Mouse (Mus musculus): ENCODE results near the gene Prss42. TPM values are rescaled to one million over a fixed set of nuclear protein-coding genes. Genes with fewer than 3 reads are reported as not detected.
A peak's percentile ranks its signal among the peaks of the same experiment; 100 is the strongest.

Gene Prss42
- total RNA-seq (2021) = not detected
- long read RNA-seq, experiment 1 = 0 reads
- long read RNA-seq, experiment 2 = 0 reads

DNA sequence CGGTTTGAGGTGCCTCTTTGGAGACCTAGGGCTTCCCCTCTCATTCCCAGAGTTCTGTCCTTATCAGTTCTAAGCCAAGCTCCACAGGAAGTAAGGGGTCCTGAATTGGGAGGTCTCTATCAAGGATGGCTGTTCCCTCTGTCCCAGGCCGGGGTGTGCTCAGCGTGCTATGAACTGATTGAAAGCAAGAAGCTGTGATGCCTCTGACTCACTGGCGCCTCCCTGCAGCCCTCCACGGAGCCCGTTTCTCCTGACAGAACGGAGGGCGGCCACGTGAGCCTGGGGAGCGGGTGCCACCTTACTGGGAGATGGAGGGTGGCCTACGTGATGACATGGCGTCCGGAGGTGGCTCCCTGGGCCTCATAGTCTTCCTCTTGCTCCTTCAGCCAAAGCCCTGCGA, at the start of gene Prss42:
Gene Prss42, plus strand, starts transcription at position 301 of the 400 bp plus-strand sequence.
- DNase-seq = no peak

DNA sequence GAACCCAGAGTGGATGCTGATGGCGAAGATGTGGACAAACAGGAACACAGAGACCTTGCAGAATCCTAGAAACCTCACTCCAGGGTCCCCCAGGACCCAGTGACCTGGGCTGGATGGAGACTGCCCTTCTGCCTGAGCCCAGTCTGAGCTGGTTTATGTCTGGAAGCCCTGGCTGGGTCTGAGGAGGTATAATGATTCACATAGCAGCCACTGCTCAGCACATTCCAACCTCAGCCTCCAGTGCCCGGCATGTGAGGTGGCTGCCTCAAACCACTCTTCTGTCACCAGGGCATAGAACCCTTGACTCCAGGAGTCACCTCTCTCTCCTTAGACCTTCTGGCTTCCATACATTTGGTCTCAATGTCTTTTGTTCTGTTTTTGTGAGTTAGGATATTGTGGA, 49.5 kb upstream of the Prss42 start:
- no peak for DNase-seq

- DNase-seq = no peak
Observed at GRCm38 (mm10) chr9:110750404-110751187, 47.4 kb upstream of the Prss42 start.

GRCm38 (mm10) chr9:110751412-110751811, 46.6 kb upstream of the Prss42 start:
- DNase-seq = no peak

DNA sequence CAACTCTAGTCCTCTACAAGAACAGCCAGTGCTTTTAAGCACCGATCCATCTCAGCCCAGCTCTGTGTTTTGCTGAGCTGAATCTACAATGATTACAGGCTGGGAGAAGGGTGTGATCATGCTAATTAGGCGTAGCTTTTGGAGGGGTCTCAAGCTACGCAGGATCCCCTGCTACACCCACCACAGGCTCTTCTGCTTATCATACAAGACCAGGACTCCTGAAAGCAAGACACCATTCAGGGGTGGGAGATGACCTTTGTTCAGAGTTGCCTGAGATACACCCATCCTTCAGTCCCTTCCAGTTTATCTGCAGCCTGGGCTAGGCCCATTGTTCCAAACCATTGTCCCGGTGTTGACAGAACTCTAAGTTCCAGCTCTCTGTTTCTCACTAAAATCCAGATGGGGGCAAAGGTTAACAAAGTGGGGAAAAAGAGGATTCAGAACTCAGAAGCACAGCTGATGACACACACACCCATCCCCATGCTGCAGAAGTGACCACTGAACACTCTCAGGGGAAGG, 45.0 kb upstream of the Prss42 start:
- DNase-seq = no peak

DNA sequence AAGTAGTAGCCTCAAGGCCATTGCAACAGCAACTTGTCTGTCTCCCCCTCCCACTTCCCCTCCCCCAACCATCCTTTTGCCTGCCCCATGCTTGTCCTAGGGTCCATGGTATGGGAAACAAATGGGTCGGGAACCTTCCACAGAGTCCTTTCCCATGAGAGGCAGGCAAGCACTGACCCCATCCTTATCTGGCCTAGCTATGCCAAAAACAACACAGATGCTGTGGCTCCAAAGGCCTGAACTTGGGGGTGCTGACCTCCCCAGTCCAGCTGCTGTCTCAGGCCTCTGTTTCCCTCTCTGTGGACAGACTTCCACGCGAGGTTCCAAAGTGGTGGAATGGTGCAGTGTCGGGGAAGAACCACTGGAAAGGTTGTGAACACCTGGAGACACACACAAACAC, 44.2 kb upstream of the Prss42 start:
- DNase-seq = no peak

DNA sequence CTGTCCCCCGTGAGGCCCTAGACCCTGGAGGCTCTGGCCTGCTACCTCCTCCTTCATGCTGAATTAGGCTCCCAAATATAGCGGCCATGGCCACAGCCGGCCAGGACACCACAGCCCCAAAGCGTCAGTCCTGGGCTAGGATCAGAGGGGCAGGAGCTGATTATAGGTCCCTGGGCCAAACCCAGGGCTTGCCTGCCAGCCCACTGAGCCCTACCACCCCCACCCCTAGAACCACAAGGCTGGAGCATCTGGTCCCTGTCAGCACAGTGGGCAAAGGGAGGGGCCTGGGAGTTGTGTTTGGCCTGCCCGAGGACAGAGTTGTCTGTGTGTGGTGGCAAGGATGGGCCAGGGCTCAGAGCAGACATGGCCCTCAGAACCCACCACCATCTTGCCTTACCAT, 40.1 kb upstream of the Prss42 start:
- DNase-seq = no peak

GRCm38 (mm10) chr9:110758605-110759004, 39.4 kb upstream of the Prss42 start:
- DNase-seq = peak; percentile 85

GRCm38 (mm10) chr9:110759265-110759664, 38.7 kb upstream of the Prss42 start:
- DNase-seq = peak; percentile 60

DNA sequence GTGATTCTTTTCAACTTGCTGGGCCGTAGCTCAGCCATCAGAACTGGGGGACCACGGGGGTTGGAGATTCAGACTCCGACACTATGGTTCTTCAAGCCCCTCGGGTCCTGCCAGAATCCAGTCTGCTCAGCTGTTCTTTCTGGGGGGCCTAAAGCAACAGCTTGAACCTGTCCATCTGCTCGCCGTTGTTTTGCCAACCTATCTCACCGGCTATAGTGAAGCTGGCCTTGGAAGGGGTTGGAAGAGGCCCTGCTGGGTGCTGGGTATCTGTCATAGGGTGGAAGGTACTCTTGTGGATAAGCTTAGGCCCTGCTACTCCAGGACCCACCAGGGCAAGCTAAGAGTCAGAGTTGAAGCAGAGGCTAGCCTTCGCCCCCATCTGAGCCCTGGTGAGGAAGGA, 37.1 kb upstream of the Prss42 start:
- no peak for DNase-seq

DNA sequence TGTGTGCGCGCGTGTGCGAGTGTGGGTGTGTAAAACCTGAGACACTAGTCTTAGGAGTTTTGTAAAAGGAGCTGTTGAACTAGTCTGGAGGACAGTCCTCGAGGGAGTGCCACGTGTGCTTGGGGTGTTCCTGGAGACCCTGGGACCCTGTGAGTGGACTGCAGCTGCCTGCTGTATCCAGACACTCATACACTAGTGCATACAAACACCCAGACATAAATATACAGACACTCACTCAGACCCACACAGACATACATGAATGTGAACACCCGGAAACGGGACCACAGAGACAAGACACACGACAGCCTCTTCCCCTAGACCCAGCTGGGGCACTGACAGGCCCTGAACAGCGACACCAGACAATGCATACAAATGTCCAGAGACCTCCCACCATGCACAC, 35.2 kb upstream of the Prss42 start:
- DNase-seq = no peak

GRCm38 (mm10) chr9:110763405-110763804, 34.6 kb upstream of the Prss42 start:
- no peak for DNase-seq

DNA sequence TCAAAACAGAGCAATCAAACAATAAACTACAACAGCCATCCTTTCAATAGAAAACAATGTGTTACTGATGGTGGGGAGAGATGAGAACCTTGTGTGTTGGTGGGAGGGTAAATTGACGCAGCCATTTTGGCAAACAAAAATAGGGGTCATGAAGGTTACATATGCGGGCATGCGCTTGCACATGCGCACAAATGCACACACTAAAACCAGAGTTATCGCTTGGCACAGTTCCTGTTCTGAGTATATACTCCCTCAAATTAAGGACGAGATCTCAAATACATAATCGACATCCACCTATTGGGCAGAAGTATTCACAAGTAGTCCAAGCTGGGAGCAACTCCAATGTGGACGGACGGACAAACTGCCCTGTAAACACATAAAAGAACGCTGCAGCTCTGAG, 25.6 kb upstream of the Prss42 start:
- DNase-seq = no peak

DNA sequence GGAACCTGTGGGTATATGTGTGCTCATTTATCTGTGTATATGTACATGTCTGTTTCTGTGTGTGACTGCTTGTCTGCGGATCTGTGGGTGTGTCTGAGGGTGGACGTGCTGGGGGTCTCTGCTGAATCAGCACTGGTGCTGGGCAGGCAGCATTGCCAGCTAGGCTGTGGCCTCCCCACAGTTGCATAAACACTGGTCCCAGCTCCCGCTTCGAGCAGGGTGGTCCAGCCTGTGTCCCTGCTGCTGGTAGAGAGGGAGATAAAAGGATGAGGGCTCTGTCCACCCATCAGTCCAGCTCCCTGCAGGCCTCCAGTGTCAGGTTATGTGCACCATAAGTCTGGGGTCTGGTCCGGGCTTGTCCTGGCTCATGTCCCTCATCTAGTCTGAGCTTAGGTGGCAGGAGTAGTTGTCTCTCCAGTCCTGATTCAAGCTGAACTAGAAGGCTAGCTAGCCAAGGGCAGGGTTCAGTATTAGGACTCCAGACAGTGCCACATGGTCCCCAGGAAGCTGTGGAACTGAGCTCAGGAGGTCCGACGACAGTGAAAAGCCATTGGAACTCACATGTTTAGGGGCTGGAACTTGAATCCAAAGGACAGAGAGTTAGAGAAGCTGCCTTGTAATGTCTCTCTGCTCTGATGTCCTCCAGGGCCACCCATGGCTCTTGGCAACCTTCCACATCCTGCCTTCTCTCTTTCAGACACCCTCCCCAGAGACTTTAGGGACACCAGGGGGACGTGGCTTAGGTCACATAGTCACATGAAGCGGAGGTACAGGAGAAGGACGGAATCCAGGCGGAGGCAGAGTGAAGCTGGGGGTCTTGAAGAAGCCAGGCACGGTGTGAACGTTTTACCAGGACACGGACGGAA, 23.3 kb upstream of the Prss42 start:
- DNase-seq = peak; percentile 12

DNA sequence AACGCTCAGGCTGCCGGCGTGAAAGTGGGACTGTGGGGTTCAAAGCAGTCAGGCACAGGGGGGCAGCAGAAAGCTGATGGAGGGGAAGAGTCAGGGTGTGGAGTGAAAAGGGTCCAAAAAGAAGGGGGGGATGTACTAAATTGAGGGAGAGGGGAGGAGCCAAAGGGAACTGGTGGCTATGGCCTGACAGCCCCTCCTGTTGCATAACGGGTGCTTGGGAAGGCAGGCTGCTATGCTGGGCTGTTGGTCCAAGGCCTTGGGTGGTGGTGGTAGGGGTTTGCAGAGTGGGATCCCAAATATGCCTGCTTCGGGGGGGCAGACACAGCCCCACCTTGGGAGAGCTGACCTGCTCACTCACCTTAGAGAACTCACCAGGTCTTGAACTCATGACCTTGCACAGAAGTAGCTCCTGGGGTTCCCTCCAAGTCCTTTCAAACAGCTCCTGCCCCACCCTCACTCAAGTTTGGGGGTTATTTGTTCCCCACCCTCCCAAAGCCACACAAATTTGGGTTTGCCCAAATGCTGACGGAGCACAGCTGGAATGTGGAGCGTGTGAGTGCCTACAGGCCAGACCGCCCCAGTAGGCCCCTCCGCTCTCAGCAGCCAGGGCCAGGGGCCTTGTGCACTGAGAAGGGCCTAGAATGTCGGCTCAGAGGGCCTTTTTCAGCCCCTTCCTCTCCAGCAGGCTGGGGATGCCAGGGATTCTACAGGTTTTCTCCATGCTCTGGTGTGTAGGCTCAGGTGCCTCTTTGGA, 22.5 kb upstream of the Prss42 start:
- DNase-seq = no peak

DNA sequence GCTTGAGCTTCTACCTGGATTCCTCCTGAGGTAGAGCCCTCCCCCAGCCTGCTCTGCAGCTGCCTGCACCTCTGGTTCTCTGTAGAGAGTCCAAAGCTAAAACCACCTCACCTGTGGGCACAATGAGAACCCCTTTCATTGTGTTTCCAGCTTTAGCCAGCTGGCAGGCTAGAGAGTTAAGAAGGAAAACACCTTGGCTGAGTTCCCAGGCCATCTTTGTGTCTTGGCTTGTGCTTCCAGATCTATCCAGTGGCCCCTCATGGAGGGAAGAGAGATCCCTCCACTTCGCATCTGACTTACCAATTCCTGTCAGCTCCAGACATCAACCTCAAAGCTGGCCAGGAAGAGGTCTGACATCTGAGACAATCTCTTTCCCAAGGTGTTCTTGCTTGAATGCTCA, 19.9 kb upstream of the Prss42 start:
- DNase-seq = no peak

DNA sequence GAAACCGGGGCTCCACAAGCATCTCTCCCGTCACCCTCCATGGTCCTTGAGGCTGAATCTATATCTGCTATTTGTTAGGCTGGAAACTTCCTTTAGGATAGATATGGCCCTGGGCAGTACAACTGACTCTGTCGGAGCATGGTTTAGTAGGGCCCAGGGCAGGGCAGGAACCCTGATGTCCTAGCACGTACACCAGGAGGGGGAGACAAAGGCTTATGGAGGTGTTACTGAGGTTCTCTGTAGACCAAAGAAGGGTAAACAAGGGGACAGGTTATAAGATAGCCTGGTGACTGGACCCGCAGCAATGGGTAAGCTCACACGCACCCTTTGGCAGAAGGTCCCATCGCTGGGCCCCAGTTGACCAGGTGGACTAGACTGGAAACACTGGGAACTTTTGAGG, 19.4 kb upstream of the Prss42 start:
- DNase-seq = no peak

- no peak for DNase-seq
Observed at GRCm38 (mm10) chr9:110779242-110779913, 18.6 kb upstream of the Prss42 start.

- DNase-seq = peak; percentile 99
Observed at GRCm38 (mm10) chr9:110781256-110781721, 16.7 kb upstream of the Prss42 start.

GRCm38 (mm10) chr9:110781731-110782130, 16.2 kb upstream of the Prss42 start:
- peak; percentile 93 for DNase-seq

- DNase-seq = no peak
Observed at GRCm38 (mm10) chr9:110783611-110784010, 14.4 kb upstream of the Prss42 start.

DNA sequence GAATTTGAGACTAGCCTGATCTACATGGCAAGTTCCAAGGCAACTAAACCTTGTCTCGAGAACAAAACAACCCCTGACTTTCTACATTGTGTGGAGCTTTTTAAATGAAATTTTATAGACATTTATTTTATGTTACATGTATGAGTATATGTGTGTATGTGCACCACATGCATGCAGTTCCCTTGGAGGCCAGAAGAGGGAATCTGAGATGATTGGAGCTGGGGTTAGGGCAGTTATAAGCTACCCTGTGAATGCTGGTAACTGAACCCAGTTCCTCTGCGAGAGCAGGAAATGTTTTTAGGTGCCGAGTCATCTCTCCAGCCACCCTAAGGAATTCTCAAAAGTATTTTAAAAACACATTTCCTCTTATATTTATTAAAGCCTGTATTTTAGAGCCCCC, 9.8 kb upstream of the Prss42 start:
- no peak for DNase-seq
